Mouse (Mus musculus) stomach, postnatal 0 days (tissue): ENCODE data around the gene Vps13d. TPM values are rescaled to one million over a fixed set of nuclear protein-coding genes. Genes with fewer than 3 reads are reported as not detected.

ENCODE experiments used
- ATAC-seq: fragments of 200-750 bp; cut with Nextera tagmentation; 2 replicates; pipeline ENCODE4 v1.8.0; 2017; ENCODE audit not compliant: low FRiP score, low TSS enrichment
- DNase-seq: peaks from one replicate; pipeline ENCODE4 v3.0.0-alpha.2; 2016; ENCODE audit warnings: low spot score
- H3K27ac ChIP-seq: fragments of 300-500 bp; sonication (generic); replicated peaks from 2 replicates; pipeline ENCODE4 v1.5.1; 2014; ENCODE audit warnings: mild to moderate bottlenecking, control low read depth
- H3K27me3 ChIP-seq: fragments of 300-500 bp; sonication (generic); 2 replicates; pipeline ENCODE4 v1.6.1; 2014; ENCODE audit warnings: low read length; ENCODE audit not compliant: control insufficient read depth, insufficient read depth
- H3K36me3 ChIP-seq: fragments of 300-500 bp; sonication (generic); 2 replicates; pipeline ENCODE4 v1.6.1; 2014; ENCODE audit warnings: low read length, mixed read lengths; ENCODE audit not compliant: control insufficient read depth, insufficient read depth
- H3K4me1 ChIP-seq: fragments of 300-500 bp; sonication (generic); replicated peaks from 2 replicates; pipeline ENCODE4 v1.6.1; 2014; ENCODE audit warnings: antibody characterized with exemption; ENCODE audit not compliant: control insufficient read depth, insufficient read depth
- H3K4me2 ChIP-seq: fragments of 300-500 bp; sonication (generic); replicated peaks from 2 replicates; pipeline ENCODE4 v1.6.1; 2014; ENCODE audit warnings: low read depth, mild to moderate bottlenecking, control low read depth, moderate library complexity
- H3K4me3 ChIP-seq: fragments of 300-500 bp; sonication (generic); 2 replicates; pipeline ENCODE4 v1.5.1; 2014; ENCODE audit warnings: low read depth, low read length, control low read depth
- H3K9ac ChIP-seq: fragments of 300-500 bp; sonication (generic); 2 replicates; pipeline ENCODE4 v1.6.1; 2014; ENCODE audit warnings: mild to moderate bottlenecking, low read length, control low read depth, mixed read lengths
- H3K9me3 ChIP-seq: fragments of 300-500 bp; sonication (generic); 2 replicates; pipeline ENCODE4 v1.6.1; 2016; ENCODE audit warnings: low read length; ENCODE audit not compliant: control insufficient read depth
- CTCF ChIP-seq: IDR thresholded peaks from 2 replicates; pipeline ENCODE4 v1.5.1; 2016; ENCODE audit warnings: antibody characterized with exemption, low read depth, mild to moderate bottlenecking, moderate library complexity
- EP300 ChIP-seq: optimal IDR thresholded peaks from 2 replicates; pipeline ENCODE3; 2016; ENCODE audit warnings: antibody characterized with exemption
- WGBS: fragments of 180-500 bp; shearing (Covaris S2); extraction: QIAGEN DNeasy Blood & Tissue Kit; methylation state at CpG from one replicate; pipeline ENCODE4 v1.1.7; 2014; 5-methylcytosine and 5-hydroxymethylcytosine counted together
- polyA plus RNA-seq: library from polyadenylated mRNA; unstranded; fragments of >200 nt; fragmentation: Nextera tagmentation; extraction: Ambion mirVana; gene quantifications from 2 replicates; pipeline ENCODE4 v1.2.1, GENCODE M21; 2015

Vps13d gene
- polyA plus RNA-seq, 1 experiment from 2014 or later: 7.2 TPM

DNA sequence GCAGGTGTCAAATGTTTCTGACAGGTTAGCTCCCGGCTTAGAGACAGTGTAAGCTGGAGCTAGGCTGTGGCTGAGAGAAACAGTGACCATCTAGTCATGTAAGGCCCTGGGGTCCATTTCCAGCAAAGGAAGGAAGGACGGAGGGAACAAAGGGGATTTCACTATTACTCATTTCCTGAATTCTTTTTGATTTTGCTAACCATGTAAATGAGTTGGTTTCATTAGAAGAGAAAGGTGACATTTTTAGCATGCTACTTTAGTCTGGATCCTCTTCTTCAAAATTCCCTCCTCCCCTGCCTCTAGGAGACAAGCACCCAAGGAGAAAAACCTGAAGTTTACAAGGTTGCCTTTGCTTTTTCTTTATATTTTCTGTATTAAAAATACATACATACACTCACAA lies 214.7 kb downstream of the Vps13d start:
- TF ChIP-seq CTCF (no peak), EP300 (no peak)
- Histone ChIP-seq H3K9ac (no peak overlapping the region), H3K4me2 (no peak overlapping the region), H3K4me3 (no peak overlapping the region), H3K27me3 (no peaks in the 10 kb centered on the region), H3K36me3 (no peaks in the 10 kb centered on the region), H3K4me1 (no peaks in the 10 kb centered on the region; the same call in 1 of the 2 replicates), H3K27ac (no peak overlapping the region), H3K9me3 (no peaks in the 10 kb centered on the region)
- no peak for DNase-seq
- no peak for ATAC-seq
- 73% methylated on average over 2 of the region's 2 CpGs for WGBS

DNA sequence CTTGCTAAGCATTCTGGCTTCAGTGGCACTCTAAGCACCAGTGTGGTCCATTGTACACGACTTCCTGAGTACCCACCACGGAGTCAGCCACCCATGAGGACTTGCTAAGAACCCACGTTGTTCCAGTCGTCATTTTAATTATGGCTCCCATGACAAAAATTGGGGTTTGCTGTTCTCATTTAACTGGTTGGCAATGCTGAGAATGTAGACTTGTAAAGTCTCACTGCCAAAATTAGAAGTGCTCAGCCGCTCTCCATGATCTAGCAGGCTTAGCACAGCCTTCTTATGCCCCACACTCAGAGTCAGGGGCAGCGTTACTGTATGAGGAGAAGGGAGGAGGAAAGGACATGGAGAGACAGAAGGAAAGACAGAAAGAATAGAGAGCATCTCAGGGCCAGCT lies 216.8 kb downstream of the Vps13d start:
- WGBS: 82% methylated on average over 6 of the region's 6 CpGs
- Histone ChIP-seq H3K9ac (no peak overlapping the region), H3K36me3 (no peaks in the 10 kb centered on the region), H3K27ac (no peak overlapping the region), H3K4me1 (peaks cover 2% of the 10 kb centered on the region; the same call in 1 of the 2 replicates), H3K4me3 (no peak overlapping the region), H3K4me2 (no peak overlapping the region), H3K27me3 (no peaks in the 10 kb centered on the region), H3K9me3 (no peaks in the 10 kb centered on the region)
- DNase-seq: no peak
- no peak for ATAC-seq
- no peak for TF ChIP-seq CTCF
- no peak for TF ChIP-seq EP300

DNA sequence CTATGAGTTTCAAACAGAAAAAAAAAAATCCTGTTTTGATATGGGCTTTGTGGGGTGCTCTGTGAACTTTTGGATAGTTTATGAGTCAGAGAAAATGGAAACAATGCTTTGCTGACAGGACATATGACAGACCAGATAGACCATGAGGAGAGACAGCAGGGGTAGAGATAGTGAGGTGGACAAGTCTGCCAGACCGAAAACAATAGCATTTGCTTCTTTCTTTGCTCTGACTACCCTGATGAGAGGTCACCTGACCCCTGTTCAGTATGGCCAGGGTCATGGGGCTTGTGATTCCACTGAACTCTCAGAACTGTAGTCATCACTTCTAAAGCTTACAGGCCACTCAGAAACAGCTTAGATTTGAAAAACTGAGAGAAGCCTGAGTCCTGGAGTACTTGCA lies 217.7 kb downstream of the Vps13d start:
- Histone ChIP-seq H3K9me3 (no peaks in the 10 kb centered on the region), H3K27me3 (no peaks in the 10 kb centered on the region), H3K4me3 (no peak overlapping the region), H3K4me1 (peaks cover 2% of the 10 kb centered on the region; the same call in 1 of the 2 replicates), H3K9ac (no peak overlapping the region), H3K36me3 (no peaks in the 10 kb centered on the region), H3K4me2 (no peak overlapping the region), H3K27ac (no peak overlapping the region)
- ATAC-seq (no peak), DNase-seq (no peak)
- 81% methylated on average over 1 of the region's 1 CpGs for WGBS
- TF ChIP-seq CTCF (no peak), EP300 (no peak)

DNA sequence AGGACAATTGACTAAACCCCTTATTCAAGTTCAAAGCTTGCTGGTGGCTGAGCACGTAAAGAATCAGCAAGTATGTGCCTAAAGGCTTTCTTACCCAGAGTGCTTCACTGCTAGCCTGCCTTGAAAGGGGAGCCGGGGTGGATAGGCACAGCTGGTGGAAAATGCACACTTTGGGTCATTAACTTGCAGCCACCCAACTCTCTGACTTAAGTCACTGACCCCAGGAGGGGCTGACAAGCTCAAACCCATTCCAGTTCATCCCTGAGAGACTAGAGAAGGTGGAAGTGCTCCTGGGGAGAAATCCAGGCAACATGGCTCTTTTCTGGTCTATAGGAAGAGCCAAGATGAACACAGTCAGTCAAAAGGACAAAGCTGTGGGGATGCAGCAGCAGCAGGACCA lies 219.3 kb downstream of the Vps13d start:
- Histone ChIP-seq H3K4me1 (0 out of 2 replicates have a peak, but pooled peaks cover 2% of the 10 kb centered on the region), H3K9me3 (no peaks in the 10 kb centered on the region), H3K27me3 (no peaks in the 10 kb centered on the region), H3K4me3 (no peak overlapping the region), H3K36me3 (no peaks in the 10 kb centered on the region), H3K4me2 (no peak overlapping the region), H3K9ac (no peak overlapping the region), H3K27ac (no peak overlapping the region)
- DNase-seq: no peak
- no peak for ATAC-seq
- WGBS: 54% methylated on average over 2 of the region's 2 CpGs
- TF ChIP-seq EP300: no peak
- no peak for TF ChIP-seq CTCF

DNA sequence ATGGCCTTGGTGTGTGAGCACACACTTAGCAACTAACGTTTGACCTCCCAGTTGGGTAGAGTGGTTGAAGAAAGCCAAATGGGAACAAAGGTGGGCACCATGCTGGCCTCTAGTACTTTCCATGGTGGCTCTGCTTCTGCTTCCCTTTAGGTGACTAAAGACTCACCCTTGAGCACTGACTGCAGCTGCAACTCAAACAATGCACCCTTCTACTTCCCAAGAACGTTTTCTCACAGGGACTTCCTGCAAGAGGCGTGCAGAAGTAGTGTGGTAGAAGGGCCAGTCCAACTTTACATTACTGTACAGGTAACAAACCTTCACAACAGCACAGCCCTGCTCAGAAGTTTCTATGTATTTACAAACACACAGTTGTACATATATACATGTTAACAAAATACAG lies 220.3 kb downstream of the Vps13d start:
- no peak for DNase-seq
- Histone ChIP-seq H3K27me3 (no peaks in the 10 kb centered on the region), H3K9ac (no peak overlapping the region), H3K4me1 (0 out of 2 replicates have a peak, but pooled peaks cover 2% of the 10 kb centered on the region), H3K36me3 (no peaks in the 10 kb centered on the region), H3K4me2 (no peak overlapping the region), H3K4me3 (no peak overlapping the region), H3K27ac (0 out of 2 replicates have a peak overlapping the region, but pooled peaks have one; percentile 40), H3K9me3 (no peaks in the 10 kb centered on the region)
- 61% methylated on average over 3 of the region's 3 CpGs for WGBS
- peak; percentile 58; the same call in 1 of the 2 replicates for ATAC-seq
- TF ChIP-seq EP300: no peak
- TF ChIP-seq CTCF: no peak

DNA sequence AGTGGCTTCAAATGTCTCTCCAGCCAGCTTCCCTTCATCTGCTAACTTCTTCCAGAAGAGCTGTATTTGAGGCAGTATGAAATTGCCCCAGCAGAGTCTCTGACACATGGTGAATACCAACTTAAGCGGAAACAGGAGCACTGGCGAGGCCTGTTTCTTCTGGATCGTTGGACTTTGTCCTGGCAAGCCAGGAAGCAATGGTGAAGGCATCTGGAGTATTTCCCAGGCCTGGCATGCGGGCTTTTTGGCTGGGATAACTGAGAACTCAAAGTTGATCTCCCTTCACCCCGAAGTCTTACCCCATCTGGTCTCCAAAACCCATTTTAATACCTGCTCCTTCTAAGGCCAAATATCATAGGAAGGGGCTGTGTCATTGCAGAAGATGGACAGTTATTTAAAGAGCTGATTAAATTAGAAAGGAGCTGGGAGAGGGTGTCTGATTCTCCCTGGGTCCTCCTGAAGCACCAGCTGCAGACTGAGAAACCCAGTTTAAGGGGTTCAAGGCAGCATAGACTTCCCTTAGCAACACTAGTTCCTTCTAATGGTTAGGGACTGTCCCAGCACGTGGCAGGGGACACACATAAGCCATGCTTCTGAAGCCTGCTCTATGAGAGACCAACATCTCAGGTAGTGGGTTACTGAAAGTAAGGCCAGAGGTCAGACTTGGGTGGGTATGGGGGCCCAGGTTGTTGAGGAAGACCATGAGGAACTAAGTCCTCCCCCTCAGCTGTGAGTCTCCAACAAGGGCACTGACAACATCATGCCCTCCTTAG lies 221.7 kb downstream of the Vps13d start:
- DNase-seq: peak; percentile 43
- no peak overlapping the region for H3K9ac ChIP-seq
- H3K36me3 ChIP-seq: no peaks in the 10 kb centered on the region
- 66% methylated on average over 6 of the region's 6 CpGs for WGBS
- H3K27ac ChIP-seq: 0 out of 2 replicates have a peak overlapping the region, but pooled peaks have one; percentile 8
- H3K27me3 ChIP-seq: no peaks in the 10 kb centered on the region
- no peak overlapping the region for H3K4me2 ChIP-seq
- peak; percentile 79 for ATAC-seq
- TF ChIP-seq EP300: no peak
- no peak for TF ChIP-seq CTCF
- 0 out of 2 replicates have a peak, but pooled peaks cover 2% of the 10 kb centered on the region for H3K4me1 ChIP-seq
- no peak overlapping the region for H3K4me3 ChIP-seq
- H3K9me3 ChIP-seq: no peaks in the 10 kb centered on the region
